Mouse (Mus musculus): ENCODE measurements at regions not wholly inside any gene's neighbourhood (a gene's known extent, or its start where the extent isn't known, plus 50 kb on each side); places are given as distances from the start of the nearest gene placed in this dataset.

- H3K9ac ChIP-seq (ENCODE audit: low read depth, low read length): no peak overlapping the region
- H3K4me3 ChIP-seq (replicated peaks; ENCODE audit: low read depth, low read length): no peak overlapping the region
- peak; percentile 27 for DNase-seq (ENCODE audit: low spot score)
- WGBS: 53% methylated on average over 3 of the region's 3 CpGs
- peak; percentile 25; the same call in 1 of the 2 replicates for TF ChIP-seq CTCF (IDR thresholded peaks at IDR 0.05; ENCODE audit: low read depth)
- no peaks in the 10 kb centered on the region for H3K9me3 ChIP-seq (replicated peaks; ENCODE audit: low read length)
- no peaks in the 10 kb centered on the region for H3K36me3 ChIP-seq (ENCODE audit: insufficient read depth, low read length)
- H3K4me1 ChIP-seq (replicated peaks; ENCODE audit: insufficient read depth, low read length): no peaks in the 10 kb centered on the region
- no peak for ATAC-seq (replicated peaks; ENCODE audit: low FRiP score, low read depth)
- H3K27ac ChIP-seq: no peak overlapping the region
- H3K27me3 ChIP-seq (ENCODE audit: insufficient read depth, low read length): no peaks in the 10 kb centered on the region
- H3K4me2 ChIP-seq (ENCODE audit: low read length): no peak overlapping the region
Observed at GRCm38 (mm10) chr4:89881083-89881482, 201.8 kb downstream of the Dmrta1 start.

GRCm38 (mm10) chr4:89909622-89910021 lies 230.4 kb downstream of the Dmrta1 start:
- no peak for ATAC-seq (replicated peaks; ENCODE audit: low FRiP score, low read depth)

GRCm38 (mm10) chr4:89937673-89938072 lies 258.4 kb downstream of the Dmrta1 start:
- ATAC-seq (replicated peaks; ENCODE audit: low FRiP score, low read depth) (no peak), DNase-seq (ENCODE audit: low spot score) (no peak)
- H3K9ac ChIP-seq (ENCODE audit: low read depth, low read length): no peak overlapping the region
- 70% methylated on average over 1 of the region's 1 CpGs for WGBS
- H3K36me3 ChIP-seq (ENCODE audit: insufficient read depth, low read length): no peaks in the 10 kb centered on the region
- H3K4me3 ChIP-seq (replicated peaks; ENCODE audit: low read depth, low read length): no peak overlapping the region
- H3K27ac ChIP-seq: no peak overlapping the region
- H3K4me2 ChIP-seq (ENCODE audit: low read length): no peak overlapping the region
- H3K9me3 ChIP-seq (replicated peaks; ENCODE audit: low read length): no peaks in the 10 kb centered on the region
- no peak for TF ChIP-seq CTCF (IDR thresholded peaks at IDR 0.05; ENCODE audit: low read depth)
- no peaks in the 10 kb centered on the region for H3K27me3 ChIP-seq (ENCODE audit: insufficient read depth, low read length)
- no peaks in the 10 kb centered on the region for H3K4me1 ChIP-seq (replicated peaks; ENCODE audit: insufficient read depth, low read length)

More at GRCm38 (mm10) chr4:89909622-89910021, 230.4 kb downstream of the Dmrta1 start:
- no peak overlapping the region for H3K27ac ChIP-seq
- no peaks in the 10 kb centered on the region for H3K9me3 ChIP-seq (replicated peaks; ENCODE audit: low read length)
- H3K9ac ChIP-seq (ENCODE audit: low read depth, low read length): no peak overlapping the region
- H3K4me1 ChIP-seq (replicated peaks; ENCODE audit: insufficient read depth, low read length): no peaks in the 10 kb centered on the region
- no peak overlapping the region for H3K4me2 ChIP-seq (ENCODE audit: low read length)
- no peaks in the 10 kb centered on the region for H3K27me3 ChIP-seq (ENCODE audit: insufficient read depth, low read length)
- DNase-seq (ENCODE audit: low spot score): no peak
- H3K4me3 ChIP-seq (replicated peaks; ENCODE audit: low read depth, low read length): no peak overlapping the region
- no peaks in the 10 kb centered on the region for H3K36me3 ChIP-seq (ENCODE audit: insufficient read depth, low read length)
- no peak for TF ChIP-seq CTCF (IDR thresholded peaks at IDR 0.05; ENCODE audit: low read depth)

GRCm38 (mm10) chr4:89941308-89941707 lies 262.1 kb downstream of the Dmrta1 start:
- H3K4me2 ChIP-seq (ENCODE audit: low read length): no peak overlapping the region
- no peaks in the 10 kb centered on the region for H3K36me3 ChIP-seq (ENCODE audit: insufficient read depth, low read length)
- DNase-seq (ENCODE audit: low spot score) (no peak), ATAC-seq (replicated peaks; ENCODE audit: low FRiP score, low read depth) (no peak)
- H3K27ac ChIP-seq: no peak overlapping the region
- H3K9ac ChIP-seq (ENCODE audit: low read depth, low read length): no peak overlapping the region
- H3K4me3 ChIP-seq (replicated peaks; ENCODE audit: low read depth, low read length): no peak overlapping the region
- no peaks in the 10 kb centered on the region for H3K4me1 ChIP-seq (replicated peaks; ENCODE audit: insufficient read depth, low read length)
- no peaks in the 10 kb centered on the region for H3K27me3 ChIP-seq (ENCODE audit: insufficient read depth, low read length)
- no peaks in the 10 kb centered on the region for H3K9me3 ChIP-seq (replicated peaks; ENCODE audit: low read length)
- TF ChIP-seq CTCF (IDR thresholded peaks at IDR 0.05; ENCODE audit: low read depth): no peak
- WGBS: 27% methylated on average over 4 of the region's 4 CpGs

- no peaks in the 10 kb centered on the region for H3K9me3 ChIP-seq (replicated peaks; ENCODE audit: low read length)
- TF ChIP-seq CTCF (IDR thresholded peaks at IDR 0.05; ENCODE audit: low read depth): no peak
- H3K36me3 ChIP-seq (ENCODE audit: insufficient read depth, low read length): no peaks in the 10 kb centered on the region
- H3K27me3 ChIP-seq (ENCODE audit: insufficient read depth, low read length): no peaks in the 10 kb centered on the region
- no peak overlapping the region for H3K4me2 ChIP-seq (ENCODE audit: low read length)
- ATAC-seq (replicated peaks; ENCODE audit: low FRiP score, low read depth) (no peak), DNase-seq (ENCODE audit: low spot score) (no peak)
- H3K9ac ChIP-seq (ENCODE audit: low read depth, low read length): no peak overlapping the region
- no peak overlapping the region for H3K27ac ChIP-seq
- H3K4me1 ChIP-seq (replicated peaks; ENCODE audit: insufficient read depth, low read length): no peaks in the 10 kb centered on the region
- H3K4me3 ChIP-seq (replicated peaks; ENCODE audit: low read depth, low read length): no peak overlapping the region
- WGBS: 83% methylated on average over 3 of the region's 3 CpGs
Observed at GRCm38 (mm10) chr4:89976146-89976545, 242.5 kb upstream of the Zfp352 start.

GRCm38 (mm10) chr4:90003413-90003812 lies 215.2 kb upstream of the Zfp352 start:
- Histone ChIP-seq H3K4me3 (replicated peaks; ENCODE audit: low read depth, low read length) (no peak overlapping the region), H3K9ac (ENCODE audit: low read depth, low read length) (no peak overlapping the region), H3K9me3 (replicated peaks; ENCODE audit: low read length) (no peaks in the 10 kb centered on the region), H3K27ac (no peak overlapping the region), H3K4me1 (replicated peaks; ENCODE audit: insufficient read depth, low read length) (no peaks in the 10 kb centered on the region), H3K36me3 (ENCODE audit: insufficient read depth, low read length) (no peaks in the 10 kb centered on the region), H3K4me2 (ENCODE audit: low read length) (no peak overlapping the region), H3K27me3 (ENCODE audit: insufficient read depth, low read length) (no peaks in the 10 kb centered on the region)
- WGBS: 77% methylated on average over 3 of the region's 3 CpGs
- TF ChIP-seq CTCF (IDR thresholded peaks at IDR 0.05; ENCODE audit: low read depth): no peak
- ATAC-seq (replicated peaks; ENCODE audit: low FRiP score, low read depth): no peak
- DNase-seq (ENCODE audit: low spot score): no peak

- DNase-seq (ENCODE audit: low spot score) (no peak), ATAC-seq (replicated peaks; ENCODE audit: low FRiP score, low read depth) (no peak)
- Histone ChIP-seq H3K9me3 (replicated peaks; ENCODE audit: low read length) (no peaks in the 10 kb centered on the region), H3K27ac (no peak overlapping the region), H3K4me2 (ENCODE audit: low read length) (no peak overlapping the region), H3K36me3 (ENCODE audit: insufficient read depth, low read length) (no peaks in the 10 kb centered on the region), H3K4me3 (replicated peaks; ENCODE audit: low read depth, low read length) (no peak overlapping the region), H3K4me1 (replicated peaks; ENCODE audit: insufficient read depth, low read length) (no peaks in the 10 kb centered on the region), H3K9ac (ENCODE audit: low read depth, low read length) (no peak overlapping the region), H3K27me3 (ENCODE audit: insufficient read depth, low read length) (no peaks in the 10 kb centered on the region)
- TF ChIP-seq CTCF (IDR thresholded peaks at IDR 0.05; ENCODE audit: low read depth): no peak
- WGBS: 63% methylated on average over 1 of the region's 1 CpGs
Observed at GRCm38 (mm10) chr4:90003898-90004297, 214.7 kb upstream of the Zfp352 start.

Measured in kidney, postnatal 0 days (tissue).